Mouse (Mus musculus): ENCODE data around the gene Syt17.
"Not testable (repeated sequence)": the region's sequence is repeated elsewhere in the genome, so short reads cannot be mapped to it uniquely, and the experiment has no call there.

Syt17 gene

DNA sequence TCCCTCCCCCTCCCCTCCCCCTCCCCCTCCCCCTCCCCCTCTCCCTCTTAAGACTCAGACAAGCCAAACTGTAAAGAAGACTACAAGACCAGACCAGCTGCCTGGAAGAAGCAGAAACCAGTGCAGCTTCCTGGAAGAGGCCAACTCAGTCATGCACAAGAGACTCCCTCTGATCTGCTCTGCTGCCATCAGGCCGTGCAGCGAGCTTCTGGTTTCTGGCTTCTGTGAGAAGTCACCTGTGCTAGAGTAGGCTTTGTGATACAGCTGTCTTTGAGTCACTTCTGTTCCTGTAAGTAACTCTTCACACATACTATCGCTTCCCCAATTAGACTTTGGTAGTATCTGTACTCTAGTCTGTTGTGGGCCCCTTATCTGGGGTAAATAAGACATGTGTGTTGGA, 68.0 kb downstream of the Syt17 start:
- no peak for DNase-seq (ENCODE audit: low spot score)

DNA sequence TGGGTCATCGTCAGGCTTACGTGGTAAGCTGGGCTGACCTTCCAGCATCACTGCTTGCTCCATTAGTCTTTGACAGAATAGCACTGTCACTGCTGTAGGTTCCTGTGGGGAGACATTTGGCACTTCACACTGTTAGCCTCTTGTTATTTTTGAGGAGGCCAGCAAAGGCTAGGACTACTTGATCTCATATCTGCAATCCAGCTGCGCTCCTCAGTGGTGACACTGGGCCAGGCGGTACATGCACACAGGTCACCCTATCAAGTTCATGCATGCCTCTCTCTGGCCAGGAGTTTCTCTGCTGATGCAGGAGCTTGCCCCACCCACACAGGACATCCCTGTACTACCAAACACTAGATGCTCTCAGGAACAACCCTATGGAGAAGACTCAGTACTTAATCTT, 71.4 kb downstream of the Syt17 start:
- DNase-seq (ENCODE audit: low spot score) = no peak

DNA sequence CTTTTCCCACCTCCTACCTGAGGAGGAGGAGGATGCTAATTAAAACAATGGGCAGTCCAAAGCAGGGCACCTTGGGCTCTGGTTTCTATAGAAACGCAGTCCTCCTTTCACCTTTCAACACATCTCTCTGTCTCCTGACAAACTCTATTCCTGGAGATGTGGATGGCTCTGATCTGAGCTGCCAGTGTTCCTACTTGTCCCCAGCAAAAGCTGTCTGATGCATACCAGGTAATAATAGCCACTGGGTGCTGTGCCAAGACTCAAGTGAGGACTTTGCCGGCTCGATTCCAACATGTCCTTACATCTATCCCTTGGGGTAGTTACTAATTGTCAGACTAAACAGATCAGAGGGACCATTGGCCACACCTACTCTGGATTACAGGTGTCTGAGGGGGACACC, 72.7 kb downstream of the Syt17 start:
- DNase-seq (ENCODE audit: low spot score) = no peak

DNA sequence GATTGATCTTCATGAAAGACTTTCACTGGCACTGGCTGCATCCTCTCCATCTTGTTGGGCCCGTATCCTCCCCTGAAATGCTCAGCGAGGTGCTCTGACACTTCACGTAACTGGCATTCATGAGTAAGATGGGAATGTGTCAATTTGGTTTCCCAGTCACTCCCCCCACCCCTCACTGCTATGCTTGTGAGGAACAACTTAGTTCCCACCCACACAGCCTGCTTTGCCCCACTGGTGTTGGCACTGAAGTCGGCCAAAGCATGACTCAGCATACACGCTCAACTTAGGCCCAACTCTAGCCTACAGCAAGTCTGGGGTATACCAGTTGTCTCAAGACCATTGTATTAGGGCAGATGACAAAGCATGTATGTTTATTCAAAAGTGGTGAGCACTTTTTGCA, 76.7 kb downstream of the Syt17 start:
- peak; percentile 48 for DNase-seq (ENCODE audit: low spot score)

DNA sequence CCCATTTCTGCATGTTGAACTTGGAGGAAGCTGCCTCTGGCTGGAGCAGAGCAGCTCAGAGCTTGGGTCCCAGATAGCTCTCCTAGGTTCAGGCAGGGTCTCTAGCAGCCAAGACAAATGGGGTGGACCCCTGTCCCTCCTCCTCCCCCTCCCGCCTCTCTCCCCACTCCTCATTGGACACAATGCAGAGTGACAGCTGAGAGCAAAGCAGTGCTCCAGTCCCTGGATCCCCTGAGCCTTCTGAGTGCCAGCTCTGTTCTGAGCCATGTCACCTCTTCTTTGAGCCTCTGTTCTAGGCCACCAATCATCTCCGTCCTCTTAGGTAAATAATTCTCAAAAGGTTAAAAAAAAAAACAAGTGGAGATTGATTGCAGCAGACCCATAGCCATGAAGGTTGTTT, 78.3 kb downstream of the Syt17 start:
- no peak for DNase-seq (ENCODE audit: low spot score)

DNA sequence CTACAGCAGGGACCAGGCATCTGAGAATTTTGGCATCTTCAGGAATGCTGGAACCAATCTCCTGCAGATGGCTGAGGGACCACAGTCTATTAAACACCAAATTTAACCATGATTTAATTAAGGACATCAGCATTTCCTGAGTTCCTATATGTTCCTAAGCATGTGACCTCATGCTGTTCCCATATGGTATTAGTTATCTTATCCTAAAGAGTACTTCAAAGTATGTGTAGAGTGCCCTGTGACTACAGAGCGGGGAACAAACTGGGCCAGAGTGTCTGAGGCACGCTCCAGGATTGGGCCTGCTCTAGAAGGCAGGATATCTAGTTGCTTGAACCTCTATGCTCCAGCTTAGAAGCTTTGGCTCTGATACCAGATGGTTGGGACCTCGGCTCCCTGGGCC, 82.1 kb downstream of the Syt17 start:
- no peak for DNase-seq (ENCODE audit: low spot score)

DNA sequence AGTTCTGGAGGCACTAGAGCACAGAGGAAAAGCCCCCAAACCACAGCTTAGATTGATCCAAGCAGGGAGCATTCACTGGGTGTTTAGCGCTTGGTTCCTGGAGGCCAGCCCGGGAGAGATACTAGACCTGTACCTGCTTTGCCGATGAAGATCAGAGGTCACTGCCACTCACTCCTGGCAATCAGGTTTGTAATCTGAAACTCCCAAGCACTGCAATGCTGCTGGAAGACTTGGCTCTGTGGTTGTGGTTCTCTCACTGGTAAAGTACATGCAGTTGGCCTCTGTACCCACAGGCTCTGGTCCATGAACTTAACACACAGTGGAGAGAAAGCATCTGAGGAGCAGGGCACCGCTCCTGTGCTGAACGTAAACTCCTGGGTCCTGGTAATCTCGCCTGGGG, 82.8 kb downstream of the Syt17 start:
- DNase-seq (ENCODE audit: low spot score) = no peak

DNA sequence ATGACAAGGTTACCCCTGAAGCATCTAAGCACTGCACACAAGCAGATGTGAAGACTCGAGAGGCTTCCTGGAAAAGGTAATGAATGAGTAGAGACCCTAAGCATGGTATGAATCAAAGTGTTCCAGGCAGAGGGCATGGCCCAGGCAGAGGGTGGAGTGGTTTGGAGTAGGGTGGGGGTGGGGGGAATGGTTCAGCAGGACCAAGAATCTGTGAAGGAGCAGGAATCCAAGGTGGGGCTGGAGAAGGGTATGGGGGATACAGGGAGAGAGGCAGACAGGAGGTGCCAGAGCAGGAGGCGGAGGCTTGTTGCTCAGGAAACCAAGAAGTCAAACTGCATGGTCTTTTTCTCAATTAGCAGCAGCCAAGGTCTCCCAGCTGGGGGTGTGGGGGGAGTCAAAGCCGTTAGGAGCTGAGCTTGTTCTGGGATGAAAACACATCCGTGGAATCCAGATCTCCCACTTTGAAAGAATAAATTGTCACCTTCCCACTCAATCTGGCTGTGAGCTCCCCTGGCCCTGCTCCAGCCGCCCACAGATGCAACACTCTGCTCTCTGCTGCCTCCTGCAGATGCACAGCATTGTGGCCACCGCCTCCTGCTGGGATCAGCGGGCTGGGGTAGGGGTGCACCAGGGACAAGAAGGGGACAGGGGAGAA, 83.5 kb downstream of the Syt17 start:
- peak; percentile 90 for DNase-seq (ENCODE audit: low spot score)

DNA sequence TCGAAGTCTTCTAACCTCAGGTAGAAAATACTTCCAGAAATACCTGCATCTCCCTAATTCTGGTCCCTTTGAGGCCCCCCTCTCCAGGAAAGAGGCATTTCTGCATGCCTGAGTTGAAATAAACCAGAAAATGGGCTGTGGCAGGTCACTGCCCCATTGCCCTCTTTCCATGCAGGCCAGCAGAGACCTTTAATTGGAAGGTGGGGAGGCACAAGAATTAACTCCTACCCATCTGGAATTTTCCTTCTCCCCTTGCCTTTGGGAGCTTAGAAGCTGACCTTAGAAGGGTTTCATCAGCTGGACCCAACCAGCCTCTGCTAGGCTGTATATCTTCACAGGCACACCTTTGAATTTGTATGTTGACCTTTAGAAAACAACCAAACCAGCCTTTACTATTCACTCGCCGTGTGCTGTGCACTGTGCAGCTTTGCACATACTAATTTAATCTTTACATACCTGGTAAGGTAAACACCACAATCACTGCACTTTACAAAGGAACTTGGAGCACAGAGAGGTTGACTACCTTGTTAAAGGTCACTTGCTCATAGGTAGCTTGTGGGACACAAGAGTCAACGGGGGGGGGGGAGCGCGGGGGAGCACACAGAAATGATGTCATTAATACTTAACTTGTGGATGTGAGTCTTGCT, 84.3 kb downstream of the Syt17 start:
- DNase-seq (ENCODE audit: low spot score) = no peak

DNA sequence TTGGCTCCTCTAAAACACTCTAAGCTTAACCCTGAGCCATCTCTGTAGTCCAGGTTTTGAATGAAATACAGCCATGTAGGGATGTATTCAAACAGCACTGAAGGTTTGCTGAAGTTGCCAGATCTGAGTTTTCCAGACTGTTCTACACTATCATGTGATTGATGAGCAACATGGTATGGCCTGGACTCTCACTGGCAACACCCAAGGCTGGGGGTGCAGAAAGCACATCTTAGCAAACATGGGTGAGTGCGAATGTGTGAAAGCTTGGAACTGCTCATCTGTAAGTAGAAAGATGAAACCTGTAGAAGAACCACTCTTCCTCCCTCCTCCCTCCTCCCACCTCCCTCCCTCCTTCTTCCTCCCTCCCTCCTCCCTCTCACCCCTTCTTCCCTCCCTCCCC, 85.1 kb downstream of the Syt17 start:
- no peak for DNase-seq (ENCODE audit: low spot score)

DNA sequence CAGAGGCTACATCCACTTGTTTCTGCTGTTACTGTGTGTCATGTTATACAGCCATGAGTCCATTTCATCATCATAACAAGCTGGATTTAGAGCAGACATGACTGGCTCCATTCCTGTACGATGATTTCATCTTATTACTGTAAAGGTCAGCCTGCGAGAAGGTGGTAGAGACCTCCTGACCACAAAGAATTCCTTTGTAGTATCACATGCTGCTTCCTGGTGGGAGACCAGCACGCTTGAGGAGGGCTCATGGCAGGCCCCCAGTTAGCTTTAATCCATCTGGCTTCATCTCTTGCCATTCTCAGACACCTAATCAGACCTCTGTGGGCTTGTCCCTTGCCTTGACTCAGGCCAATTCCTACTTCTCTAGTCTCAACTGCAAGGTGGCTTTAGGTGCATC, 85.8 kb downstream of the Syt17 start:
- no peak for DNase-seq (ENCODE audit: low spot score)

DNA sequence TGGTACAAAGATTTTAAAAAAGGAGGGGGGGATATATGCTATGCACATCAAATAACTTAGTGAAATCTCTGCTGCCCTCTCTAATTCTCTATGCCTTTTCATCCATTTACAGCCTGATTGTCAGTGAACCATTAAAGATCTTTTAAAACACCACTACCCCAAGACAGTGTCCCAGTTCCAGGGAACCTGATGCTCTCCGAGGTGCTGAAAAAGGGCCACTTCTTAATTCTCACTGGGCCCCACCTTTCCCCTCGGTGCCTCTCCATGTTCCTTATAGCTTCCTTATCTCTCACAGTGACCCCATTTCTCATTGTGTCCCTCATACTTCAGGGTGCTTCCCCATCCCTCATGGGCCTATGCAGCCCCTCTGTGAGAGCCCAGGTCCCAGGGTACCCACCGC, 89.0 kb downstream of the Syt17 start:
- no peak for DNase-seq (ENCODE audit: low spot score)

DNA sequence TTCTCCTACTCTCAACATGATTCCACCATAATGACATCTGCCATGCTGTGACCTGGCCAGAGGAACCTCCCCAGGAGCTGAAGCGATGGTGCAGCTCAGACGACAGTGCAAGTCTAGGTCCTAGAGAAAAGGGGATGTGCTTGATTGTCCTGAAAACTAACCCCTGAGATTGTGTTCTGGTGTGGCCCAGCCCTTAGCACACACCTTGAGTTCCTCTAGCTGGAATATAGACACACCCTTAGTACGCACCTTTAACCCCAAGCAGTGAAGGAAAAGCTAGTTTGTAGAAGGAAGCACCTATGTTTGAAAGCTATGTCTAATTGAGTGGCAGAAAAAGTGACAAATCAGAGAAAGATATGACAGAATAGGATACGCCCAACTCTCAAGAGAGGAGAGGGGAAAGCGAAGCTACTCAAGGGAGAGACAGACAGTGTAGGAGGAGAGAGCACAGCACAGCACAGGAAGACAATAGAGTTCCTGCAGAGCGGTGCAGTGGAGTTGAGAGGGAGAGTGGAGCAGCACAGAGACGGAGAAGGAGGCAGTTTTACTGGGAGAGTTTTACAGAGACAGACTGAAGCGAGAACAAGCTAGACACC, 91.5 kb downstream of the Syt17 start:
- DNase-seq (ENCODE audit: low spot score) = not testable (repeated sequence)

DNA sequence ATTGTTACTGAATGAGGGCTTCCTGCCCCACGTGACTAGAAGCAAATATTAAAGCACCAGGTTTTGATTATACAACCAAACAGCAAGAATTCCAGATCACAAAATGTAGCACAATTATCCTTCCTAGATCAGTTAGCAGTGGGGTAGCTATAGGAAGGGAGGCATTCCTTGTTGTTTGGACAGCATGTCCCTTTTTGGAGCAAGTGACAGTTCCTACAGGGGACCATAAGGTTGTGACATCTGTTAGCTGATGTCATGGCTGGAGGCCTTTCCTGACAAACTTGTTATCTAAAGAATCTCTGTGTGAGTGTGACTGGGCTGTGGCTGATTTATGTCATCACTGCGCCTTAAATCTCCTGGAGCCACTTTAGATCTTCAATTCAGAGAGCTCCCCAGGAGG, 97.2 kb downstream of the Syt17 start:
- DNase-seq (ENCODE audit: low spot score) = no peak

DNA sequence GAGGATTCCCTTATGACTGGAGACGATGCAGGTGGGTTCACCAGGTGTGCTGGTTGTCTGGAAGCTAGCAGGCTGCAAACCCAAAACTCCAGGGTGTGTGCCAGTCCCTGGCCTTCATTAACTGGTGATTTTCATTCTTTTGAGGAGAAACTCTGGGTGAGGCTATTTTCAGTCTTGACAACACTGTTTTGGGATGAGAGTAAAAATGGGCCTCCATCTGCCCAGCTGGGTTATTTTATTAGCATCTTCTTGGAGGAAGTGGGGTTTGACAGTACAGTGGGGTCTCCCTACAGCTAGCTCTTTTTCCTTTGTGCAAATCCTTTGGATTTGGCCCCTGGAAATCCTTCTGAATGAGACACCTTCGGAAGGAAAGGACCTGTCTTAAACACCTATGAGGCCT, 101.1 kb downstream of the Syt17 start:
- DNase-seq (ENCODE audit: low spot score) = no peak

DNA sequence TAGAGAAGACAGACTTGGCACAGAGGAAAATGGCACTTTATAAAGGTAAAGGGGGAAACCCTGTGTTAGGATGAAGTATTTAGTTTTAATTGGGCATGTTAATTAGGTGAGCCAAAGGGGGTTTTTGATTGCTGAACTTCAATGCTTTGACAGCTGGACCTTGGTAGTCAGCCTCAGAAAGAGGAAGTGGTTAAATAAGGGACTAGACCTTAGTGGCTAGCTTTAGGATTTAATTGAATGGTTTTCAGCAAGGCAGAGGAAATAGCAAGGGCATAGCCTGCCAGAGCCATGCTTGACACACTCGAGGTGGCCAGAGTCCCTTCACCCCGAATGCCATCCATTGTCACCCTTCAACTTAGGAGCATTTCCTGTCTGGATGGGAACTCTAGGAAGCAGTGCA, 101.6 kb downstream of the Syt17 start:
- DNase-seq (ENCODE audit: low spot score) = no peak

DNA sequence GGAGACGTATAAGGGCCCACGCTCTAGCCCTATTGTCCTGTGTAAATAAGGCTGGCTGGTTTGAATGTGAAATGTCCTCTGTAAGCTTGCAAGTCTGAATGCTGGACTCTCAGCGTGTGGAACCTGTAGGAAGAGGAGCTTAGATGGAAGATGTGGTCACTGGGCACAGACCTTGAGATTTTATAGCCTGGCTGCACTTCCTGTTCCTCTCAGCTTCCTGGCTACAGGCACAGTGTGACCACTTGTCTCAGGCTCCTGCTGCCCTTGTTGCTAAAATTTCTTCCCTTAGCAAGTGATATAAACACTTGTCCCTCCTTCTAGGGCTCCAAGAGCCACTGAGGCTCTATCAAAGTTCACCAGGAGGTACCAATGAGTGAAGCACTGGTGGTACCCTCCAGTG, 102.6 kb downstream of the Syt17 start:
- DNase-seq (ENCODE audit: low spot score) = no peak

DNA sequence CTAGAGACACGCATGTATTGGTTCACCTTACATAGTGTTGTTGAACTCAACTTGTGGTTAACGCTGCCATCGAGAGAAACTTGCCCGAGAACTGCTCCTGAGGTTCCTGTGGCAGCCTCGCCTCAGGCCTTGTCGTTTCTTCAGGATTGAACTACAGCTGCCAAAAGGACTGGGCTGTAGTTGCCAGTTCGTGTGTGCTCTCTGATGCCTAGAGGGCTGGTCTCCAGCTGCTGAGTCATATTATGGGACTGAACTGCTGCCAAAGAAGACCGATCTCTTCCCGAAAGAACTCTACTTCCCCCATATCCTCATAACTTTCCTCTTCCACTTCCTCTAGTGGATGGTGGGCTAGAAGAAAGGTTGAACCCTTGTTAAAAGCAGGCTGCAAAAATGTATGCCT, 103.3 kb downstream of the Syt17 start:
- no peak for DNase-seq (ENCODE audit: low spot score)
